Mouse (Mus musculus) embryonic facial prominence, embryonic 14.5 days (tissue): Measurements from ENCODE around the gene Pdcd7. TPM values are rescaled to one million over a fixed set of nuclear protein-coding genes. Genes with fewer than 3 reads are reported as not detected.

Experiments
- ATAC-seq: fragments of 200-750 bp; cut with Nextera tagmentation; 2 replicates; pipeline ENCODE4 v1.8.0; 2017; ENCODE audit warnings: low read depth, moderate number of reproducible peaks, moderate TSS enrichment
- DNase-seq: peaks from one replicate; pipeline ENCODE4 v3.0.0-alpha.2; 2015; ENCODE audit warnings: low spot score
- H3K27ac ChIP-seq: fragments of 300-500 bp; sonication (generic); replicated peaks from 2 replicates; pipeline ENCODE4 v1.5.1; 2014; ENCODE audit warnings: low read depth, mild to moderate bottlenecking, low read length, moderate library complexity
- H3K27me3 ChIP-seq: fragments of 300-500 bp; sonication (generic); replicated peaks from 2 replicates; pipeline ENCODE4 v1.6.1; 2014; ENCODE audit warnings: low read length; ENCODE audit not compliant: control insufficient read depth, insufficient read depth
- H3K36me3 ChIP-seq: fragments of 300-500 bp; sonication (generic); 2 replicates; pipeline ENCODE4 v1.6.1; 2014; ENCODE audit warnings: low read length, mixed read lengths; ENCODE audit not compliant: control insufficient read depth, insufficient read depth
- H3K4me1 ChIP-seq: fragments of 300-500 bp; sonication (generic); 2 replicates; pipeline ENCODE4 v1.6.1; 2014; ENCODE audit warnings: antibody characterized with exemption, low read length; ENCODE audit not compliant: control insufficient read depth, insufficient read depth
- H3K4me2 ChIP-seq: fragments of 300-500 bp; sonication (generic); 2 replicates; pipeline ENCODE4 v1.6.1; 2014; ENCODE audit warnings: low read depth, mild to moderate bottlenecking, low read length, moderate library complexity, mixed read lengths
- H3K4me3 ChIP-seq: fragments of 300-500 bp; sonication (generic); 2 replicates; pipeline ENCODE4 v1.5.1; 2014; ENCODE audit warnings: low read depth, mild to moderate bottlenecking, low read length
- H3K9ac ChIP-seq: fragments of 300-500 bp; sonication (generic); 2 replicates; pipeline ENCODE4 v1.6.1; 2014; ENCODE audit warnings: low read depth, mild to moderate bottlenecking, low read length, moderate library complexity, mixed read lengths
- H3K9me3 ChIP-seq: fragments of 300-500 bp; sonication (generic); 2 replicates; pipeline ENCODE4 v1.6.1; 2016; ENCODE audit warnings: low read length; ENCODE audit not compliant: control insufficient read depth
- WGBS: fragments of 180-500 bp; shearing (Covaris S2); extraction: QIAGEN DNeasy Blood & Tissue Kit; methylation state at CpG from one replicate; pipeline ENCODE4 v1.1.7; 2014; 5-methylcytosine and 5-hydroxymethylcytosine counted together
- polyA plus RNA-seq: library from polyadenylated mRNA; unstranded; fragments of >200 nt; fragmentation: Nextera tagmentation; extraction: Ambion mirVana; gene quantifications from 2 replicates; pipeline ENCODE4 v1.2.1, GENCODE M21; 2014

Pdcd7 gene
- polyA plus RNA-seq, 1 experiment from 2014 or later = 11.9 TPM

- Histone ChIP-seq H3K36me3 (no peaks in the 10 kb centered on the region), H3K27ac (no peak overlapping the region), H3K27me3 (0 out of 2 replicates have a peak, but pooled peaks cover 5% of the 10 kb centered on the region), H3K9ac (no peak overlapping the region), H3K4me3 (no peak overlapping the region), H3K9me3 (no peaks in the 10 kb centered on the region), H3K4me1 (peaks cover 4% of the 10 kb centered on the region; the same call in 1 of the 2 replicates), H3K4me2 (no peak overlapping the region)
- no peak for DNase-seq
- no peak for ATAC-seq
- WGBS = 49% methylated on average over 3 of the region's 3 CpGs
Observed at GRCm38 (mm10) chr9:65384276-65384675, 38.4 kb downstream of the Pdcd7 start.

- Histone ChIP-seq H3K4me2 (no peak overlapping the region), H3K27me3 (peaks cover 24% of the 10 kb centered on the region), H3K9ac (no peak overlapping the region), H3K36me3 (no peaks in the 10 kb centered on the region), H3K27ac (no peak overlapping the region), H3K4me1 (peaks cover 4% of the 10 kb centered on the region; the same call in 1 of the 2 replicates), H3K4me3 (no peak overlapping the region), H3K9me3 (no peaks in the 10 kb centered on the region)
- 26% methylated on average over 8 of the region's 8 CpGs for WGBS
- ATAC-seq (peak; percentile 31; the same call in 1 of the 2 replicates), DNase-seq (peak; percentile 24)
Observed at GRCm38 (mm10) chr9:65386373-65387140, 40.7 kb downstream of the Pdcd7 start.

GRCm38 (mm10) chr9:65390752-65391612 lies 45.1 kb downstream of the Pdcd7 start:
- H3K27ac ChIP-seq = no peak overlapping the region
- DNase-seq (peak; percentile 53), ATAC-seq (peak; percentile 54)
- WGBS = 26% methylated on average over 55 of the region's 96 CpGs
- peak overlapping the region; percentile 51 for H3K4me3 ChIP-seq
- H3K9ac ChIP-seq = peak overlapping the region; percentile 60
- no peaks in the 10 kb centered on the region for H3K36me3 ChIP-seq
- H3K4me1 ChIP-seq = peaks cover 4% of the 10 kb centered on the region; the same call in 1 of the 2 replicates
- H3K9me3 ChIP-seq = no peaks in the 10 kb centered on the region
- H3K27me3 ChIP-seq = peaks cover 37% of the 10 kb centered on the region
- H3K4me2 ChIP-seq = peak overlapping the region; percentile 69

GRCm38 (mm10) chr9:65391613-65391964 lies 45.7 kb downstream of the Pdcd7 start, which contains the start of gene Kbtbd13:
Gene Kbtbd13, minus strand, starts transcription at chr9:65391652.
- peaks cover 37% of the 10 kb centered on the region for H3K27me3 ChIP-seq

GRCm38 (mm10) chr9:65392638-65393364 lies 46.9 kb downstream of the Pdcd7 start:
- DNase-seq (peak; percentile 54), ATAC-seq (no peak)
- no peaks in the 10 kb centered on the region for H3K4me1 ChIP-seq
- H3K27ac ChIP-seq = no peak overlapping the region
- WGBS = 23% methylated on average over 6 of the region's 6 CpGs
- H3K4me2 ChIP-seq = no peak overlapping the region
- no peaks in the 10 kb centered on the region for H3K36me3 ChIP-seq
- no peak overlapping the region for H3K4me3 ChIP-seq
- H3K9ac ChIP-seq = no peak overlapping the region
- H3K9me3 ChIP-seq = no peaks in the 10 kb centered on the region
- H3K27me3 ChIP-seq = peaks cover 37% of the 10 kb centered on the region

More at GRCm38 (mm10) chr9:65391613-65391964, 45.7 kb downstream of the Pdcd7 start, which contains the start of gene Kbtbd13:
- Histone ChIP-seq H3K4me1 (0 out of 2 replicates have a peak, but pooled peaks cover under 1% of the 10 kb centered on the region), H3K4me2 (peak within 1 kb of the TSS; percentile 69), H3K9ac (peak within 1 kb of the TSS; percentile 60), H3K9me3 (no peaks in the 10 kb centered on the region), H3K27ac (no peak within 1 kb of the TSS), H3K4me3 (peak within 1 kb of the TSS; percentile 51), H3K36me3 (no peaks in the 10 kb centered on the region)
- ATAC-seq (no peak), DNase-seq (no peak)
- WGBS = 39% methylated on average over 8 of the region's 8 CpGs

GRCm38 (mm10) chr9:65393606-65394005 lies 47.7 kb downstream of the Pdcd7 start:
- Histone ChIP-seq H3K4me1 (0 out of 2 replicates have a peak, but pooled peaks cover 1% of the 10 kb centered on the region), H3K9me3 (no peaks in the 10 kb centered on the region), H3K4me3 (no peak overlapping the region), H3K4me2 (no peak overlapping the region), H3K27ac (no peak overlapping the region), H3K9ac (no peak overlapping the region), H3K27me3 (peaks cover 37% of the 10 kb centered on the region), H3K36me3 (no peaks in the 10 kb centered on the region)
- ATAC-seq = no peak
- no peak for DNase-seq
- WGBS = 30% methylated on average over 2 of the region's 2 CpGs

- H3K27me3 ChIP-seq = peaks cover 33% of the 10 kb centered on the region
- ATAC-seq (no peak), DNase-seq (no peak)
- 55% methylated on average over 2 of the region's 2 CpGs for WGBS
- H3K9me3 ChIP-seq = no peaks in the 10 kb centered on the region
- no peak overlapping the region for H3K27ac ChIP-seq
- no peak overlapping the region for H3K4me3 ChIP-seq
- H3K4me2 ChIP-seq = no peak overlapping the region
- H3K4me1 ChIP-seq = 0 out of 2 replicates have a peak, but pooled peaks cover 4% of the 10 kb centered on the region
- H3K9ac ChIP-seq = no peak overlapping the region
- no peaks in the 10 kb centered on the region for H3K36me3 ChIP-seq
Observed at GRCm38 (mm10) chr9:65394360-65394759, 48.5 kb downstream of the Pdcd7 start.

GRCm38 (mm10) chr9:65398279-65398678 lies 52.4 kb downstream of the Pdcd7 start, which contains the start of gene Rasl12:
Gene Rasl12, plus strand, starts transcription at chr9:65398506.
- WGBS = under 1% methylated on average over 10 of the region's 24 CpGs
- H3K9me3 ChIP-seq = no peaks in the 10 kb centered on the region
- peak within 1 kb of the TSS; percentile 71 for H3K4me2 ChIP-seq
- DNase-seq (peak; percentile 89), ATAC-seq (peak; percentile 89)
- H3K27me3 ChIP-seq = no peaks in the 10 kb centered on the region
- H3K4me3 ChIP-seq = peak within 1 kb of the TSS; percentile 54
- H3K36me3 ChIP-seq = no peaks in the 10 kb centered on the region
- H3K27ac ChIP-seq = no peak within 1 kb of the TSS
- H3K9ac ChIP-seq = peak within 1 kb of the TSS; percentile 69
- 0 out of 2 replicates have a peak, but pooled peaks cover 4% of the 10 kb centered on the region for H3K4me1 ChIP-seq
